Mouse (Mus musculus): ENCODE results near the gene Pik3r4.

Pik3r4 gene

GRCm38 (mm10) chr9:105697764-105698396 lies 55.1 kb downstream of the Pik3r4 start:
- no peak for DNase-seq (ENCODE audit: low spot score)

- no peak for DNase-seq (ENCODE audit: low spot score)
Measured at GRCm38 (mm10) chr9:105700702-105701101, 57.9 kb downstream of the Pik3r4 start.

- no peak for DNase-seq (ENCODE audit: low spot score)
Measured at GRCm38 (mm10) chr9:105701966-105702365, 59.2 kb downstream of the Pik3r4 start.

GRCm38 (mm10) chr9:105704226-105704932 lies 61.6 kb downstream of the Pik3r4 start:
- no peak for DNase-seq (ENCODE audit: low spot score)

GRCm38 (mm10) chr9:105705011-105705410 lies 62.2 kb downstream of the Pik3r4 start:
- no peak for DNase-seq (ENCODE audit: low spot score)

GRCm38 (mm10) chr9:105712049-105712448 lies 69.3 kb downstream of the Pik3r4 start:
- DNase-seq (ENCODE audit: low spot score): no peak

- peak; percentile 58 for DNase-seq (ENCODE audit: low spot score)
Measured at GRCm38 (mm10) chr9:105719367-105719766, 76.6 kb downstream of the Pik3r4 start.

GRCm38 (mm10) chr9:105719851-105720395 lies 77.1 kb downstream of the Pik3r4 start:
- DNase-seq (ENCODE audit: low spot score): no peak

GRCm38 (mm10) chr9:105720430-105720829 lies 77.7 kb downstream of the Pik3r4 start:
- DNase-seq (ENCODE audit: low spot score): no peak

GRCm38 (mm10) chr9:105731976-105732375 lies 89.2 kb downstream of the Pik3r4 start:
- DNase-seq (ENCODE audit: low spot score): no peak

GRCm38 (mm10) chr9:105734651-105735050 lies 91.9 kb downstream of the Pik3r4 start:
- DNase-seq (ENCODE audit: low spot score): no peak

GRCm38 (mm10) chr9:105735195-105735594 lies 92.4 kb downstream of the Pik3r4 start:
- no peak for DNase-seq (ENCODE audit: low spot score)

Measured in embryo, embryonic 10.5 days (tissue).